Mouse (Mus musculus) retina, postnatal 1 day (tissue): ENCODE data around the gene Zkscan1.

Experiments used
- DNase-seq: peaks from one replicate; pipeline ENCODE4 v3.0.0-alpha.2; 2012

The Zkscan1 gene

GRCm38 (mm10) chr5:138118041-138118440 is 33.2 kb downstream of the Zkscan1 start:
- DNase-seq = no peak

- no peak for DNase-seq
Observed at GRCm38 (mm10) chr5:138132425-138133064, 47.7 kb downstream of the Zkscan1 start.

DNA sequence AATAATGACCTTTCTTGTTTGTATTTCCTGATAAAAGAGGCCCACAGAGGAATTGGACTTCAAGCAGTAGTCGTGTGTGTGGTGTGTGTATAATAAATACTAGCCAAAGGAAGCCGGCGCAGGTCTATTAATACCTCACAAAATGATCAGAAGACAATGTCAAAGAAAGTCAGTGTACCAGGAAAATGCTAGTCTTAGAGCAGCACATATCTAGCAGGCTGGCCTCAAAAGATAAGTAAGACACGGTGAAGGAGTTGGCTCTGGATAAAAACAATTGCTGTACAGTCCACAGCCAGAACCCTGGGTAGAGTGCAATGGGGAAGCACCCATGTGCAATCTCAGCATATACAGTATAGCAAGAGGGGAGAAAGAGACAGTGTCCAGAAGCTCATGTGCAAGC is 52.4 kb downstream of the Zkscan1 start:
- DNase-seq = no peak

- peak; percentile 73 for DNase-seq
Observed at GRCm38 (mm10) chr5:138137935-138138549, 53.2 kb downstream of the Zkscan1 start.

GRCm38 (mm10) chr5:138138585-138138984 is 53.7 kb downstream of the Zkscan1 start:
- DNase-seq = no peak

DNA sequence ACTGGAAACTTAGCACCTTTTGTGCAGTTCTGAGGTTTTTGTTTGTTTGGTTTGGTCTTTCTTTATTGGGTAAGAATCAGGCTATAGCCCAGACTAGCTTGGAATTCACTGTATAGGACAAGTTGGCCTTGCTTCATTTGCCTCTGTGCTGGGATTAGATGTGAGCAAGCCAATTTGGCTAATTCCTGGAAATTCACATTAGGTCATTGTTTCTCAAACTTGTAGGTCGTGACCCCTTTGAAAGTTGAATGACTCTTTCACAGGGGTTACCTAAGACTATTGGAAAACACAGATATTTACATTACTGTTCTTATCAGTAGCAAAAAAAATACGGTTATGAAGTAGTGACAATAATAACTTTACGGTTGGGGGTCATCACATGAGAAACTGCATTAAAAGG is 69.5 kb downstream of the Zkscan1 start:
- no peak for DNase-seq

GRCm38 (mm10) chr5:138155443-138155976 is 70.6 kb downstream of the Zkscan1 start, which contains the start of gene Zfp113:
Zfp113 (minus strand) TSS chr5:138155744.
- peak; percentile 99 for DNase-seq
